Mouse (Mus musculus): ENCODE results near the gene Rundc1.
"Not testable (repeated sequence)": the region's sequence is repeated elsewhere in the genome, so short reads cannot be mapped to it uniquely, and the experiment has no call there.

Gene Rundc1

DNA sequence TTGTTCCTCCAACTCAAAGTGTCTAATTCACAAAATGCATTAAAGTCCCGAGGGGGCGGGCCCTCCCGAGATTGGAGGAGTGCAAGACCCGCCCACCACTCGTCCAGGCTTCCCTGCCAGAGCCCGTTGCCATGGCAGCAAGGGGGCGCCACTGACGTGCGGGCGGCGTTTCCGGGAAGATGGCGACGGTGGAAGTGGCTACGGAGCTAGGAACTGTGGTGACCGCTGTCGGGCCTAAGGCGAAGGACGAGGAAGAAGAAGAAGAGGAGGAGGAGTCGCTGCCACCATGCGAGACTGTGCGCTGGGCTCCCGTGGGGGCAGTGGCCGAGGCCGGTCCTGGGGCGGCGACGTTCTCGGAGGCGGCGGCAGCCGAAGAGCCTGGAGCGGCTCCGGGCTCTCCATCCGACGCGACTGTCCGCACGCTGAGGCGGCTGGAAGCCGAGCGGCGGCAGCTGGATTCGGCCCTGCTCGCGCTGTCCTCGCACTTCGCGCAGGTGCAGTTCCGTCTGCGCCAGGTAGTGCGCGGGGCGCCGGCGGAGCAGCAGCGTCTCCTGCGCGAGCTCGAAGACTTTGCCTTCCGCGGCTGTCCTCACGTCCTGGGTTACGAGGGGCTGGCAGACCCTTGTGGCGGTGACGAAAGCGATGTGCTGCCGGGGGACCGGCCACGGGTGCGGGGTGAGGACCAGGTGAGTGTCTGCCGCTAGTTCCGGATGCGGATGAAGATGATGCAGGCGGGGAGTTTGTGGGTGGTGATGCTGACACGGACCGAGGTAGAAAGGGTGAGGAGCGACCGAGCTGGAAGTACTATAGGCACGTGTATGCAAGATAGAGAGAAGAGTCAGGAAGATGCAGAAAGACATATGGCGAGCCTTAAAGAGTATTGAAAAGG, at the start of gene Rundc1, which contains the start of gene Ptges3l:
TSS of gene Rundc1 (plus strand) at position 161 of the 889 bp plus-strand sequence.
TSS of gene Ptges3l (minus strand) at position 409 of the 889 bp plus-strand sequence.
- peak; percentile 95 for DNase-seq (ENCODE audit: low read depth, low spot score)

DNA sequence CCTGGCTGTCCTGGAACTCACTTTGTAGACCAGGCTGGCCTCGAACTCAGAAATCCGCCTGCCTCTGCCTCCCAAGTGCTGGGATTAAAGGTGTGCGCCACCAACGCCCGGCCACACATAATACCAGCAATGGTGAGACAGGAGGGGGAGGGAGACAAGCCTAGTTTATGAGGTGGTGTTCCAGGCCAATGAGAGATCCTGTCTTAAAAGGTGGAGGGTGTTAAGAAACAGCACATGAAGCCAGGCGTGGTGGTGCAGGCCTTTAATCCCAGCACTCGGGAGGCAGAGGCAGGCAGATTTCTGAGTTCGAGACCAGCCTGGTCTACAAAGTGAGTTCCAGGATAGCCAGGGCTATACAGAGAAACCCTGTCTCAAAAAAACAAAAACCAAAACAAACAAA, 46.7 kb upstream of the Rundc1 start:
- DNase-seq (ENCODE audit: low read depth, low spot score), result not testable (repeated sequence)

GRCm38 (mm10) chr11:101378926-101379325, 46.0 kb upstream of the Rundc1 start:
- no peak for DNase-seq (ENCODE audit: low read depth, low spot score)

GRCm38 (mm10) chr11:101381817-101382216, 43.1 kb upstream of the Rundc1 start:
- DNase-seq (ENCODE audit: low read depth, low spot score), result no peak

DNA sequence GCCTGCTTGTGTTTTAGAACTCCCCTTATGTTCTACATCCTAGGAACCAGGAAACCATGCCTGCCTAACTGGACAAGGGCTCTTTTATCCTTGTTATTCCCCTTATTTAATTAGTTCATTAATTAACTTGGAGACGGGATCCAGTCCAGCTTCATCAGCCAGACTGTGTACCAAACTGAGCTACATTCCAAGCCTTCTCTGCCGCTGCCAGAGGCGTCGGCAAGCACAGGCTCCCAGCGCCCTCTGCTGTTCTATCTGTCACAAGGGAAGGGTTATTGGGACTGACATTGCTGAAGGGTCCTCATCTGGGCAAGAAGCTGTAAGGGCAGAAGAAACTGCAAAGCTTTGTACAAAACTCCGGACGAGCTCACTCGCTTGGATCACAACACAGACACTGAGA, 29.8 kb upstream of the Rundc1 start:
- DNase-seq (ENCODE audit: low read depth, low spot score), result peak; percentile 54

- no peak for DNase-seq (ENCODE audit: low read depth, low spot score)
Measured at GRCm38 (mm10) chr11:101415306-101415705, 9.6 kb upstream of the Rundc1 start.

- DNase-seq (ENCODE audit: low read depth, low spot score), result no peak
Measured at GRCm38 (mm10) chr11:101416433-101417100, 8.3 kb upstream of the Rundc1 start.

GRCm38 (mm10) chr11:101417101-101417855, 7.6 kb upstream of the Rundc1 start, which contains the start of gene Aarsd1:
TSS of gene Aarsd1 (minus strand) at chr11:101417615.
- DNase-seq (ENCODE audit: low read depth, low spot score), result peak; percentile 74

GRCm38 (mm10) chr11:101418991-101419390, 5.9 kb upstream of the Rundc1 start:
- no peak for DNase-seq (ENCODE audit: low read depth, low spot score)

DNA sequence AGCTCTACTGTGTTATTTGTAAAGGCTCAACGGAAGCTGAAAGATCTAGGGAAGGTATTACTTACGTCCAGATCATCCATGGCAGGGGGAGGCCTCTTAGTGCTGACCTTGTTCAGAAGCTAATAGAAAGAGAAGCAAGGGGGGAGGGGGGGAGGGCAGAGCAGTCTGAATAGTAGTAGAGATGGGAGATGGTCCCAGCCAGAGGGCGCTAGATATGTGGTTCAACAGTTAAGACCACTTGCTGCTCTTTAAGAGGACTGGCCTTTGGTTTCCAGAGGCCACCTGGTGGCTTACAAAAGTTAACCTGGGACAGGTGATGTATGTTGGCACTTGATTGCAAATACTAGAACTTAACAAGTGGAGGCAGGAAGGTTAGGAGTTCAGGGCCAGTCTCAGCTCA, 5.3 kb upstream of the Rundc1 start:
- no peak for DNase-seq (ENCODE audit: low read depth, low spot score)

GRCm38 (mm10) chr11:101420148-101420547, 4.7 kb upstream of the Rundc1 start:
- no peak for DNase-seq (ENCODE audit: low read depth, low spot score)

GRCm38 (mm10) chr11:101424105-101424851, 607 bp upstream of the Rundc1 start, which contains the start of gene Gm27029:
TSS of gene Gm27029 (minus strand) at chr11:101424796.
- no peak for DNase-seq (ENCODE audit: low read depth, low spot score)

GRCm38 (mm10) chr11:101426165-101426564, 1.3 kb downstream of the Rundc1 start:
- no peak for DNase-seq (ENCODE audit: low read depth, low spot score)

DNA sequence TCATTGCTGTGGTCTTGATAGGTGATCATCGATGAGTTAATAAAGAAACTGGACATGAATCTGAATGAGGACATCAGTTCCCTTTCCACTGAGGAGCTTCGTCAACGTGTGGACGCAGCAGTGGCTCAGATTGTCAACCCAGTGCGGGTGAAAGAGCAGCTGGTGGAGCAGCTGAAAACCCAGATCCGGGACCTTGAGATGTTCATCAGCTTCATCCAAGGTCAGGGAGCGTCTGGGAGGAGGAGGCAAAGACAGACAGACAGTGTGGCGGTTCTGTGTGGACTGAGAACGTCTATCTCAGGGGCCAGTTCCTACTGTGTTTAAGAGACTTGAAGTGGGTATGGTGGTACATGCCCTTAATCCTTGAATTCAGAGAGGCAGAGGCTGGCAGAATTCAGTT, 6.4 kb downstream of the Rundc1 start:
- no peak for DNase-seq (ENCODE audit: low read depth, low spot score)

- DNase-seq (ENCODE audit: low read depth, low spot score), result no peak
Measured at GRCm38 (mm10) chr11:101433396-101433795, 8.5 kb downstream of the Rundc1 start.

- no peak for DNase-seq (ENCODE audit: low read depth, low spot score)
Measured at GRCm38 (mm10) chr11:101435831-101436230, 10.9 kb downstream of the Rundc1 start.

DNA sequence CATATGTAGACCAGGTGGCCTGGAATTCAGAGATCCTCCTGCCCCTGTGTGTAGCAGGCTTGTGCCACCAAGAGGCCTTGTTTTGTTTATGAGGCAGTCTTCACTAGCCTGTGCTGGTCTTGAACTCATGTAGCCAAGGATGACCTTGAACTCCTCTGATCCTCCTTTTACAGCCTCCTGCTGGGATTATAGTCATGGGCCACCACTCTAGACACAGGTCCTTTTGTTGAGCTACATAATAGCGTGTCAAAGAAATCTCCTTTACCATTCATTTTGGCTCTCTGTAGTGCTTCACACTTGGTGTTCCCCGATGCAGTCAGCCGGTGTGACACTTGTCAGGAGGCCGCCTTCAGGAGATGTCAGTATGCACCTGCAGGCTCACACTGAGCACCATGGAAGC, 12.0 kb downstream of the Rundc1 start:
- no peak for DNase-seq (ENCODE audit: low read depth, low spot score)

- not testable (repeated sequence) for DNase-seq (ENCODE audit: low read depth, low spot score)
Measured at GRCm38 (mm10) chr11:101438006-101438405, 13.1 kb downstream of the Rundc1 start.

- DNase-seq (ENCODE audit: low read depth, low spot score), result not testable (repeated sequence)
Measured at GRCm38 (mm10) chr11:101441450-101442126, 16.7 kb downstream of the Rundc1 start.

DNA sequence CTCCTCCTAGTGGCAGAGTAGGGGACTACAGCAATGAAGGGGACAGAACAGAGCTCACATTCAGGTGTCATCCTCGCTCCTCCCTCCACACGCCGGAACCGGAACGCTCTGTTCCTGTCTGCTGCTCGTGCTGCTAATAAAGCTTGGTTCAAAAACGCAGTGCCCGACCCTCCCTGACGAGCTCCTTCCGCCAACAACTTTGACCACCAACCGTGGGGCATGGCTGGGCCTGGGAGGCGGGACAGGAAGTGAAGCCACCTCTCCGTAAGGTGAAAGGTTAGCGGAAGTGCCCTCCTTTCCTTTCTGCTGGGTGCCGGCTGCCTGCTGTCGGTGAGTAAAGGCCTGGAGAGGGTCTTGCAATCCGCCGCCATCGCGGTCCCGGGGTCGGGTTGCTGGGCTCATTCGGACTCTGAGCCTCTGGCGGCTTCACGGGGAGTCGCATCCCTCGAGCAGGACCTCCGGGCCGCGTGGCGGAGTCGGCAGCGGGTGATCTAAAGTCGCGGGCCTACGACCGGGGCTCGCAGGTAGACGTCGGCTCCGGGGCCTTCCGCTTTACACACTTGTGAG, 17.3 kb downstream of the Rundc1 start, which contains the start of gene Rpl27:
TSS of gene Rpl27 (plus strand) at position 172 of the 567 bp plus-strand sequence.
- peak; percentile 99 for DNase-seq (ENCODE audit: low read depth, low spot score)

All from retina, postnatal 7 days (tissue).